Mouse (Mus musculus): ENCODE data around the gene Vmn1r237.
A peak's percentile ranks its signal among the peaks of the same experiment; 100 is the strongest.

Vmn1r237 gene

GRCm38 (mm10) chr17:21311565-21311964, at the start of gene Vmn1r237:
Gene Vmn1r237 (plus strand): TSS chr17:21311865.
- no peak for DNase-seq (ENCODE audit: low spot score in 2 of 2)

GRCm38 (mm10) chr17:21272103-21272502, 39.6 kb upstream of the Vmn1r237 start:
- DNase-seq (ENCODE audit: low spot score in 2 of 2): peak; percentile 6 to 71

- DNase-seq (ENCODE audit: low spot score in 2 of 2): no peak
Measured at GRCm38 (mm10) chr17:21282642-21283041, 29.0 kb upstream of the Vmn1r237 start, which contains the start of gene Vmn1r236. Gene Vmn1r236 (plus strand): TSS chr17:21282942.

- no peak for DNase-seq (ENCODE audit: low spot score in 2 of 2)
Measured at GRCm38 (mm10) chr17:21284395-21284794, 27.3 kb upstream of the Vmn1r237 start.

- no peak for DNase-seq (ENCODE audit: low spot score in 2 of 2)
Measured at GRCm38 (mm10) chr17:21289695-21290094, 22.0 kb upstream of the Vmn1r237 start.
